Mouse (Mus musculus) forebrain, embryonic 16.5 days (tissue): ENCODE data around the gene Serpina3b. TPM values are rescaled to one million over a fixed set of nuclear protein-coding genes. Genes with fewer than 3 reads are reported as not detected.

Experiments
- ATAC-seq: fragments of 200-750 bp; cut with Nextera tagmentation; 2 replicates; pipeline ENCODE4 v1.8.0; 2017; ENCODE audit warnings: mild to moderate bottlenecking, moderate library complexity
- H3K27ac ChIP-seq: fragments of 300-500 bp; sonication (generic); 2 replicates; pipeline ENCODE4 v1.5.1; 2014; ENCODE audit warnings: low read length, control low read depth
- H3K27me3 ChIP-seq: fragments of 300-500 bp; sonication (generic); replicated peaks from 2 replicates; pipeline ENCODE4 v1.6.1; 2014; ENCODE audit warnings: low read length; ENCODE audit not compliant: control insufficient read depth, insufficient read depth
- H3K36me3 ChIP-seq: fragments of 300-500 bp; sonication (generic); 2 replicates; pipeline ENCODE4 v1.6.1; 2014; ENCODE audit not compliant: control insufficient read depth, insufficient read depth
- H3K4me1 ChIP-seq: fragments of 300-500 bp; sonication (generic); replicated peaks from 2 replicates; pipeline ENCODE4 v1.6.1; 2014; ENCODE audit warnings: low read length; ENCODE audit not compliant: control insufficient read depth, insufficient read depth
- H3K4me2 ChIP-seq: fragments of 300-500 bp; sonication (generic); 2 replicates; pipeline ENCODE4 v1.6.1; 2014; ENCODE audit warnings: mild to moderate bottlenecking, low read length, control low read depth
- H3K4me3 ChIP-seq: fragments of 300-500 bp; sonication (generic); replicated peaks from 2 replicates; pipeline ENCODE4 v1.5.1; 2014; ENCODE audit warnings: mild to moderate bottlenecking, low read length, control low read depth
- H3K9ac ChIP-seq: fragments of 300-500 bp; sonication (generic); replicated peaks from 2 replicates; pipeline ENCODE4 v1.6.1; 2014; ENCODE audit warnings: low read depth, low read length, control low read depth
- H3K9me3 ChIP-seq: fragments of 300-500 bp; sonication (generic); 2 replicates; pipeline ENCODE4 v1.6.1; 2016; ENCODE audit warnings: low read length; ENCODE audit not compliant: control insufficient read depth
- WGBS: fragments of 180-500 bp; shearing (Covaris S2); extraction: QIAGEN DNeasy Blood & Tissue Kit; methylation state at CpG from one replicate; pipeline ENCODE4 v1.1.7; 2014; 5-methylcytosine and 5-hydroxymethylcytosine counted together
- polyA plus RNA-seq: library from polyadenylated mRNA; unstranded; fragments of >200 nt; fragmentation: Nextera tagmentation; extraction: Ambion mirVana; gene quantifications from 2 replicates; pipeline ENCODE4 v1.2.1, GENCODE M21; 2015

The Serpina3b gene
- polyA plus RNA-seq, 1 experiment from 2014 or later, result 0.10 TPM

GRCm38 (mm10) chr12:104153041-104153645 is 25.3 kb downstream of the Serpina3b start:
- Histone ChIP-seq H3K27ac (no peak overlapping the region), H3K4me3 (no peak overlapping the region), H3K27me3 (no peaks in the 10 kb centered on the region), H3K4me2 (no peak overlapping the region), H3K9ac (no peak overlapping the region), H3K9me3 (no peaks in the 10 kb centered on the region), H3K36me3 (no peaks in the 10 kb centered on the region), H3K4me1 (no peaks in the 10 kb centered on the region)
- WGBS, result 70% methylated on average over 3 of the region's 3 CpGs
- ATAC-seq, result no peak

- no peak within 1 kb of the TSS for H3K27ac ChIP-seq
- no peaks in the 10 kb centered on the region for H3K27me3 ChIP-seq
- no peak within 1 kb of the TSS for H3K4me2 ChIP-seq
- H3K9ac ChIP-seq, result no peak within 1 kb of the TSS
- H3K9me3 ChIP-seq, result no peaks in the 10 kb centered on the region
- no peak for ATAC-seq
- no peaks in the 10 kb centered on the region for H3K4me1 ChIP-seq
- no peak within 1 kb of the TSS for H3K4me3 ChIP-seq
- no peaks in the 10 kb centered on the region for H3K36me3 ChIP-seq
- WGBS, result 94% methylated on average over 2 of the region's 2 CpGs
Measured at GRCm38 (mm10) chr12:104153656-104154055, 25.9 kb downstream of the Serpina3b start, which contains the start of gene Serpina3c. TSS of gene Serpina3c (minus strand) at chr12:104153870.

- Histone ChIP-seq H3K4me3 (no peak overlapping the region), H3K27ac (no peak overlapping the region), H3K9me3 (no peaks in the 10 kb centered on the region), H3K27me3 (no peaks in the 10 kb centered on the region), H3K4me1 (no peaks in the 10 kb centered on the region), H3K9ac (no peak overlapping the region), H3K4me2 (no peak overlapping the region), H3K36me3 (no peaks in the 10 kb centered on the region)
- ATAC-seq, result no peak
- WGBS, result 89% methylated on average over 3 of the region's 3 CpGs
Measured at GRCm38 (mm10) chr12:104174747-104175146, 47.0 kb downstream of the Serpina3b start.

GRCm38 (mm10) chr12:104175636-104176035 is 47.8 kb downstream of the Serpina3b start:
- ATAC-seq, result no peak
- H3K4me1 ChIP-seq, result no peaks in the 10 kb centered on the region
- H3K9me3 ChIP-seq, result no peaks in the 10 kb centered on the region
- H3K27ac ChIP-seq, result no peak overlapping the region
- 82% methylated on average over 3 of the region's 3 CpGs for WGBS
- no peak overlapping the region for H3K4me2 ChIP-seq
- no peaks in the 10 kb centered on the region for H3K27me3 ChIP-seq
- H3K9ac ChIP-seq, result no peak overlapping the region
- H3K36me3 ChIP-seq, result no peaks in the 10 kb centered on the region
- no peak overlapping the region for H3K4me3 ChIP-seq

GRCm38 (mm10) chr12:104178577-104178976 is 50.8 kb downstream of the Serpina3b start:
- H3K27ac ChIP-seq, result no peak overlapping the region
- H3K27me3 ChIP-seq, result no peaks in the 10 kb centered on the region
- H3K4me2 ChIP-seq, result no peak overlapping the region
- ATAC-seq, result no peak
- no peaks in the 10 kb centered on the region for H3K4me1 ChIP-seq
- no peaks in the 10 kb centered on the region for H3K36me3 ChIP-seq
- H3K4me3 ChIP-seq, result no peak overlapping the region
- no peak overlapping the region for H3K9ac ChIP-seq
- no peaks in the 10 kb centered on the region for H3K9me3 ChIP-seq

- H3K4me2 ChIP-seq, result no peak overlapping the region
- H3K9me3 ChIP-seq, result no peaks in the 10 kb centered on the region
- no peaks in the 10 kb centered on the region for H3K36me3 ChIP-seq
- no peak overlapping the region for H3K4me3 ChIP-seq
- no peak overlapping the region for H3K27ac ChIP-seq
- ATAC-seq, result no peak
- H3K27me3 ChIP-seq, result no peaks in the 10 kb centered on the region
- H3K9ac ChIP-seq, result no peak overlapping the region
- no peaks in the 10 kb centered on the region for H3K4me1 ChIP-seq
- WGBS, result 86% methylated on average over 2 of the region's 2 CpGs
Measured at GRCm38 (mm10) chr12:104178987-104179386, 51.2 kb downstream of the Serpina3b start.

- Histone ChIP-seq H3K4me2 (no peak overlapping the region), H3K9me3 (no peaks in the 10 kb centered on the region), H3K36me3 (no peaks in the 10 kb centered on the region), H3K27ac (no peak overlapping the region), H3K27me3 (no peaks in the 10 kb centered on the region), H3K4me3 (no peak overlapping the region), H3K4me1 (no peaks in the 10 kb centered on the region), H3K9ac (no peak overlapping the region)
- WGBS, result 78% methylated on average over 4 of the region's 4 CpGs
- ATAC-seq, result no peak
Measured at GRCm38 (mm10) chr12:104185046-104185445, 57.2 kb downstream of the Serpina3b start.

GRCm38 (mm10) chr12:104186041-104186581 is 58.3 kb downstream of the Serpina3b start:
- Histone ChIP-seq H3K4me3 (no peak overlapping the region), H3K27ac (no peak overlapping the region), H3K4me2 (no peak overlapping the region), H3K36me3 (no peaks in the 10 kb centered on the region), H3K27me3 (no peaks in the 10 kb centered on the region), H3K9me3 (no peaks in the 10 kb centered on the region), H3K4me1 (no peaks in the 10 kb centered on the region), H3K9ac (no peak overlapping the region)
- WGBS, result 90% methylated on average over 3 of the region's 3 CpGs
- no peak for ATAC-seq
